Comparison of ENCODE assay signal across 24 mouse cellular contexts in the genomic region with DNA sequence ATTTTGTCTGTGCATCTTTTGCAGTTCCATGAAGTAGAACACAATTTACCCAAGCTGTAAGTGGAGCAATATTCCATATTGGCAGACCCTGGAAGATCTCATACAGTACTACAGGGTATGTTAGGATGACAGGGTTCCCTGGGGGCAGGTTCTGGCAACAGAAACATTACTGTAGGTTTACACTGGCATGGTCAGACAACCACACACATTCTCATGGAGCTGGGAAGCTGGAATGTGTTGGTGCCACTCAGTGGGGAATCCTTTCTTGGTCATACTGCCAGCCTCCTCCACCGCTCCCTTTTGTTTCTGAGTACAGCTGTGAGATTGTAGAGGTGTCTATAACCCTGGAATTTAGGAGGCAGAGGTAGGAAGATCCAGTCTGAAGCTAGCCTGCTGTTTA. TPM values are rescaled to one million over a fixed set of nuclear protein-coding genes. Genes with fewer than 3 reads are reported as not detected.
"Had no signal": no experiment of that assay in that cellular context is flagged by ENCODE, and none has a peak within 500 bp of the region (broad histone marks: within the 10 kb centered on the region; RNA-seq: fewer than 3 reads in every experiment).

No protein-coding gene starts in this region.

- H3K4me2 ChIP-seq: liver, embryonic 15.5 days; midbrain, embryonic 12.5 days; neural tube, embryonic 12.5 days; stomach, embryonic 15.5 days had no signal

- H3K9me3 ChIP-seq: liver, embryonic 15.5 days; lung, embryonic 15.5 days; midbrain, embryonic 12.5 days; neural tube, embryonic 12.5 days; stomach, embryonic 15.5 days had no signal

- H3K4me3 ChIP-seq: liver, embryonic 15.5 days; lung, embryonic 15.5 days; megakaryocyte, embryonic 14.5 days; midbrain, embryonic 12.5 days; neural tube, embryonic 12.5 days; stomach, embryonic 15.5 days had no signal

- DNase-seq: liver, postnatal 0 days; lung, postnatal 14 days; midbrain, embryonic 14.5 days; right cerebral cortex, postnatal 14 days; thymus, adult 2 months; thymus, postnatal 25 days; thymus, postnatal 4 days had no signal

- ATAC-seq: midbrain, embryonic 16.5 days had no signal

- H3K27ac ChIP-seq: liver, embryonic 15.5 days; lung, embryonic 15.5 days; macrophage; midbrain, embryonic 12.5 days; neural tube, embryonic 12.5 days; stomach, embryonic 15.5 days; stomach, postnatal 0 days had no signal

- H3K27me3 ChIP-seq: liver, embryonic 15.5 days; lung, embryonic 15.5 days; megakaryocyte, embryonic 14.5 days; midbrain, embryonic 12.5 days; neural tube, embryonic 12.5 days; stomach, embryonic 15.5 days had no signal

- H3K4me1 ChIP-seq: liver, embryonic 15.5 days; megakaryocyte, embryonic 14.5 days; midbrain, embryonic 12.5 days; neural tube, embryonic 12.5 days; stomach, embryonic 15.5 days had no signal

- H3K36me3 ChIP-seq: liver, embryonic 15.5 days; lung, embryonic 15.5 days; midbrain, embryonic 12.5 days; neural tube, embryonic 12.5 days; stomach, embryonic 15.5 days had no signal

- H3K9ac ChIP-seq: liver, embryonic 15.5 days; liver, postnatal 0 days; lung, embryonic 15.5 days; midbrain, embryonic 12.5 days; neural tube, embryonic 12.5 days; stomach, embryonic 15.5 days had no signal

RNA-seq across cellular contexts. Expression of gene Sema5a, which starts 11.2 kb away (rescaled TPM):
- total RNA-seq: megakaryocyte progenitor cell, adult 5-6 weeks; monocyte, adult 5-6 weeks had no signal
- polyA plus RNA-seq: macrophage had no signal

RNA-seq across cellular contexts. Expression of gene Tas2r119, which starts 56.4 kb away (rescaled TPM):
- total RNA-seq: megakaryocyte progenitor cell, adult 5-6 weeks; monocyte, adult 5-6 weeks; neutrophil, adult 5-6 weeks had no signal
- polyA plus RNA-seq: liver, embryonic 15.5 days; liver, postnatal 0 days; lung, adult 2 months; lung, embryonic 15.5 days; lung, postnatal 0 days; macrophage; midbrain, embryonic 12.5 days; midbrain, embryonic 14.5 days; midbrain, embryonic 16.5 days; neural tube, embryonic 12.5 days; neural tube, embryonic 14.5 days; stomach, embryonic 15.5 days; stomach, postnatal 0 days; testis, adult 2 months; thymus, adult 2 months; urinary bladder, adult 2 months had no signal
